Mouse (Mus musculus): ENCODE measurements around the gene Btnl10.

DNA sequence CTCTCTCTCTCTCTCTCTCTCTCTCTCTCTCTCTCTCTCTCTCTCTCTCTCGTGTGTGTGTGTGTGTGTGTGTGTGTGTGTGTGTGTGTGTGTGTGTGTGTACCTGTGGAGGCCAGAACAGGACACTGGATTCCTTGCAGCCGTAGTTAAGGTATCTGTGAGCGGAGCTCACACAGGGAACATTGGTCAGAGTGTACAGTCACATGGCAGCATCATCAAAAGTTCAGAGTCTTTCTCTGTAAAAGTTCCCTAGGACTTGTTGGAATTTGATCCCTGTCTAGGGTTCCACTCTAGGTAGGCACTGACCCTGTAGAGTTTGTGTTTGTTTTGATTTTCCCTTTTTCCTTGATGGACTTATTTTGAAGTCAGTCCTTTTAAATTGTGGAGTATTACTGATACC is 8.9 kb downstream of the Btnl10 start:
- TF ChIP-seq POLR2A (IDR thresholded peaks at IDR 0.05; ENCODE audit: borderline replicate concordance, insufficient read depth, low read length) (no peak), CTCF (IDR thresholded peaks at IDR 0.05; ENCODE audit: borderline replicate concordance, insufficient read depth, low read depth, low read length) (no peak)

Data from cerebellum, adult 2 months (tissue).